Mouse (Mus musculus): Measurements from ENCODE around the gene Fah.

Fah gene

DNA sequence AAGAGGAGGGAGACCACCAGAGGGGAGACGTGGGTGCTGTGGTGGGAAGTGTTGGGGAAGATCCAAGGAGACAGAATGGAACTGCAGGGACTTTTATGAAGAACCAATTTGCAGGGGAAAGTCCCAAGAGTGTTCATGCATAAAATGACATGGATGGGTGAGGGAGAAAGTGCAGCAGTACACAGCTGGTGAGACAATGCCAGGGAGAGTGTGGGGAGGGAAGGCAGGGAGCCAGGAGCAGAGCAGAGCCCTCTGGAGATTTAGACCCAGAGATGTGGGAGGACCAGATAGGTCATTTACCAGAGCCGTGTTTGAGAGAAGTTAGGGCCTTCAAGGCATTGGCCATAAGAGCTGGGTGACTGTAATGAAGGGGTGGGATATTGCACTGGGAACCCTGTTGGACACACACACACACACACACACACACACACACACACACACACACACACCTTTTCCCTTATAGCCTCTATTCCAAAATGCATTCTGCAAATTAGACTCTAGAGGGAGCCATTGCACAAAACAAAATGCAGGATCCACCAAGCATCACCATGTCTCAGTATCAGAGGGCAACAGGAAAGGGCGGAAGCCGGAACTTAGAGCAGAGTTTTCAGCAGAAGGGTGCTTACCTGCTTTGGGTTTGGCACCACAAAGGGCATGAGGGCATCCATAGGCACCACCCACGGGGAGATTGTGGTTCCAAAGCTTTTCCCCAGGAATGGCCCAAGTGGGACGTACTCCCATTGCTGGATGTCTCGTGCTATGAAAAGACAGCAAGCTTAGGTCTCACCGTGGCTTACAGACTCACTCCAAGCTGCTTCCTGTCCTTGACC, 12.2 kb downstream of the Fah start:
- DNase-seq = peak; percentile 52

DNA sequence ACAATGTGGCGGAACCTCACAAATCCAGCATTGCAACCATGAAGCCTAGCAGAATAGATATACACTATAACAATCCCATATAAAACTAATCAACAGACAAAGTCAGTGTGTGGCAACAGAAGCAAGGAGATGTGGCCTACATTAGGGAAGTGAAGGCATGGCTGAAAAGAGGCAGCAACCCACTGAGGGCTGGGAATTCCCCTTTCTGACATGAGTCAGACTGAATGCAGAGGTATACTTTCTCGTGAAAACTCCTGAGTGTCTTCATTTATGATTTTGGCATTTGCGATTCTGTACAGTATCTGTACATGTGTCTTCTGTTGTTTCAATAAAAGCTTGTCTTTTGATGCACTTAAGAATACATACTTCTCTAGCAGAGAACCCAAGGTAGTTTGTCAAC, 15.2 kb downstream of the Fah start:
- no peak for DNase-seq

DNA sequence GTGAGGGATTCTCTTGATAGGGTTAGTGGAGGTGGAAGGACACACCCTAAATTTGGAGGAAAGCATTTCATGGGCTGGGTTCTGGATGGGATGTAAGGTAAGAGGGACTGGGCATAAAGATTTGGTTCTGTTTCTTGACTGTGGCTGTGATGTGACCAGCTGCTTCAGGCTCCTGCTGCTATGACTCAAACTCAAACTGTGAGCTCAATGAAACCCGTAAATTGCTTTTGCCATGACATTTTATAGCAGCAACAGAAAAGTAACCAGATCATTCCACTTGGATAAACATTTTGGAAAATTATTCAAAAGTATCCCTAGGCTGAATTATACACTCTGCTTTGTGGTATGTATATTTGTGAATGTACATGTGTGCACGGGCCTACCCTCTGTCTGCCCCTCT, 15.9 kb downstream of the Fah start:
- DNase-seq = no peak

- DNase-seq = peak; percentile 76
Observed at GRCm38 (mm10) chr7:84587101-84587783, 19.3 kb downstream of the Fah start.

- DNase-seq = no peak
Observed at GRCm38 (mm10) chr7:84586360-84587100, 20.0 kb downstream of the Fah start.

- no peak for DNase-seq
Observed at GRCm38 (mm10) chr7:84585086-84585485, 21.4 kb downstream of the Fah start.

GRCm38 (mm10) chr7:84579769-84580168, 26.8 kb downstream of the Fah start:
- no peak for DNase-seq

- no peak for DNase-seq
Observed at GRCm38 (mm10) chr7:84578841-84579240, 27.7 kb downstream of the Fah start.

DNA sequence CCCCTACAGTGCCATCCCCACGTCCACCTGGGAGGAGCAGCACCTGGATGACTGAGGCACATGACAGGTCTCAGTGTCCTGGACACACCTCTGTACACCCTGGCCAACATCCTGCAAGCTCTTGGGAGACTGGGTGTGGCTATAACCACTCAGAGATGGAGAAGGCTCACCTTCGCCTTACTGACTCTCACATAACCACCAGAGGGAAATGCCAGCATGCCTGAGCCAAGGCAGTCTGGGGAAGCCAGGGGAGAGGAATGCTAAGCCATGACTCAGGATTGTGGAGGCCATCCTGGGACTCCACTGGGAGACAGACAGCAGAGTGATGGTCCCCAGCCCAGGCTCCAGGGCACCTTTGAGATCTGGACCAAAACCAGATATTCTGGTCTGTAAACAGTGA, 29.5 kb downstream of the Fah start:
- DNase-seq = no peak

GRCm38 (mm10) chr7:84566200-84566599, 40.3 kb downstream of the Fah start:
- DNase-seq = no peak

DNA sequence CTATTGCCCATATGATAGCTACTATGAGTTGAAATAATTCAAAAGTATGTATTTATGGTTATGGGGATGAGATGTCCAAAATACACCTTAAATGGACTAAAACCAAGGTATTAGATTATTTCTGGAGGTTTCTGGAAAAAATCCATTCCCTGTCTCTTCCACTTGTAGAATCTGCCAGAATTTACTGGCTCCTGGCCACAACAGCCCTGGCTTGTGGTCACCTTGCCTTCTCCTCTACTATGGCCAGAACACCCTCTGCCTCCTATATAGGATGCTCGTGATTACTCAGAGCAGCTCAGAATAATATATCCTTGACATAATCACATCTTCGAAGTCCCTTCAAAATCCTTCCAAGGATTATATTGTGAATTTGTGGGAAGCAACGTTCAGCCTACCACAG, 42.3 kb downstream of the Fah start:
- no peak for DNase-seq

GRCm38 (mm10) chr7:84560500-84560899, 46.0 kb downstream of the Fah start:
- no peak for DNase-seq

DNA sequence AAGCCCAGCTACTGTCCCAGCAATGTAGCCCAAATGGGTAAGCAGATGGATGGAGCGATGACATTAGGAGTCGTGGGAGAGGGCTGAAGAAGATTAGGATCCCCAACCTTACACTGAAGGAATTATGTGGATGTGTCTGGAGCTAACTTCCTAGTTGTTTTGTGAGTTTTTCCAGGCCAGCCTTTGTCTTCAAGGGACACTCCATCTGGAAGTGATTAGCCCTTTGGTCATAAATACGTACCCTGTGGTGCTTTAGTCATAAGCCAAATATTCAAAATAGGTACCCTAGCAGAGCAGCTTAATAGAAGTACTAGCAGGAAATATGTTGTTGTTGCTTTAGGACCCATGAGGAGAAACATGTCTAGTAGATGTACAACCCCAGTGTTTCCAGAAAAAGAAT, 49.2 kb downstream of the Fah start:
- DNase-seq = no peak

- no peak for DNase-seq
Observed at GRCm38 (mm10) chr7:84555294-84555693, 51.2 kb downstream of the Fah start.

GRCm38 (mm10) chr7:84551472-84551871, 55.0 kb downstream of the Fah start:
- DNase-seq = no peak

DNA sequence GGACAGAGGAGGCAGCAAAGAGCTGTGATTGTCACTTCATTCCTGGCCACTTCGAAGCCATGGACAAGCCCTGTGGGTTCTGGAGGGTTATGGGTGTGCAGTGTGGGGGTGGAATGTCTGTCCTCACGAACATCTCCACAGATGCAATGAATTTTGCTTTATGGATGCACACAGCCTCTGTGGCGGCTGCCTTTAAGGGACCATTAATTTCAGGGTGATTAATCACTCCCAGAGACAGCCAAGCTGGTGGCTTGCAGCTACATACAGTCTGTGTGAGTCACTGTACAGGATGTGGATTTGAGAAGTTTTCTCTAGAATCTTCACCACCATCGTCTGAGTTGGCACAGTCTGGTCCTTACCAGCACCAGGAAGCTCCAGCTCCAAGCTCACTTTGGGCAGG, 59.9 kb downstream of the Fah start:
- no peak for DNase-seq

DNA sequence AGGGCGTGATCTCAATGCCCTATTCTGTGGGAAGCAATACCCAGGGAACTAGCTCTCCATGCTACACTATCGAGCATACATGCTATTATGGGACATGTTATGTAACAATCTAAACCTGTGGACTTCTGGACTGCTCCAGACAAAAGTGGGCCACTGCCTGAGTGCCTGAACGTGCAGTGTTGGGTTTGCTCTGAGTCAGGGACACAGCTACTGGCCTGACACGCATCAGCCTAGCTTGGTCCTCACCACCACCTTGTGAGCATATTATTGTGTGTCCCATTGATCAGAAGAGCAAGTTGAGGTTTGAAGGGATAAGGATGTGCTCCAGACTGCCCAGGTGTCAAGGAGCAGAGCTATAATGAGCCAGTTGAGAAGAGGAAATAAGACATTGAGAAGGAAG, 61.6 kb downstream of the Fah start:
- DNase-seq = no peak

All from liver (tissue).